Comparison of ENCODE assay signal across 31 mouse cellular contexts in the genomic region with DNA sequence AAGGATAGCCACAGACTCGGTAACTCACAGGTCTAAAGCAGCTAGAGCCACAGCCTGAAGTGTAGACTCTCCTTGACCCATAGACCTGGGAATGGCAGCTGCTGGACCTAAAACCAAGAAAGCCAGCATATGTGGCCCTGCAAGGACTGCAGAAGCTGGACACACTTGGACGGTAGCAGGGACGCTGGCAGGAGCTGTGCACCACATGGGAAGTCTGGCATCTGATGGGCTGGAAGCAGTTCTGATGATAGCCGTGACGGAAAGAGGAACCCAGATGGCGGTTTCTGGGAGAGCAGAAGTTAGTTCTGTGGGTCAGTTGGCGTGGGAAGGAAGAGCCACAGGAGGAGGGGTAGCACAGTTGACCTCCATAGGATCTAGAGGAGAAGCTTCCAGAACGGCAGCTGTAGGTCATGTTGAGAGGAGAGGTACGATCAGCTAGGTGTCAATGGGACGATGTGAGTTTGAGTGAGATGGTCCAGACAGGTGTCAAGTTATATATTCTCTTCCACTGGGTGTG. TPM values are rescaled to one million over a fixed set of nuclear protein-coding genes. Genes with fewer than 3 reads are reported as not detected.
DNase-seq lines count a peak whose midpoint lies in the region; ATAC-seq lines count a peak whose summit lies in the region.
"Had no signal": no experiment of that assay in that cellular context is flagged by ENCODE, and none has a peak within 500 bp of the region (broad histone marks: within the 10 kb centered on the region; RNA-seq: fewer than 3 reads in every experiment).

A gene (minus strand): TSS at position 467 of the 517 bp plus-strand sequence.

- no peaks in the 10 kb centered on the region for H3K9me3 ChIP-seq in forebrain, embryonic 13.5 days (replicated peaks)
- H3K9me3 ChIP-seq: embryonic facial prominence, embryonic 12.5 days; hindbrain, embryonic 13.5 days; liver, embryonic 13.5 days; midbrain, embryonic 15.5 days had no signal

- DNase-seq in cerebellum, adult 18-20 months: peak; percentile 3 to 7
- DNase-seq in cerebellum, adult 8-10 months: no peak
- DNase-seq in left cerebral cortex, postnatal 4 days: peak; percentile 74
- no peak for DNase-seq in left cerebral cortex, postnatal 25 days (ENCODE audit: low spot score in 2 of 2)
- DNase-seq in cerebellum, postnatal 36 days: peak; percentile 17 to 22
- DNase-seq in kidney, adult 9 months: no peak
- DNase-seq: adrenal gland, postnatal 14 days; kidney, adult 2 months; kidney, postnatal 10 days; layer of hippocampus, postnatal 36 days; liver, embryonic 13.5 days; lung, embryonic 14.5 days; lung, postnatal 36 days; right cerebral cortex, adult 18-20 months; right cerebral cortex, postnatal 4 days; thymus, postnatal 36 days had no signal

- intact Hi-C loops in left cerebral cortex, postnatal 4 days (cut with DNase I): no loop called here
- intact Hi-C loops in left cerebral cortex, postnatal 25 days (cut with DNase I): no loop called here

- no peak within 1 kb of the TSS for H3K9ac ChIP-seq in forebrain, embryonic 13.5 days
- H3K9ac ChIP-seq: embryonic facial prominence, embryonic 12.5 days; hindbrain, embryonic 13.5 days; liver, embryonic 13.5 days; lung, embryonic 14.5 days; midbrain, embryonic 15.5 days had no signal

- no peak within 1 kb of the TSS for H3K27ac ChIP-seq in forebrain, embryonic 13.5 days
- H3K27ac ChIP-seq: embryonic facial prominence, embryonic 12.5 days; hindbrain, embryonic 13.5 days; liver, embryonic 13.5 days; midbrain, embryonic 15.5 days had no signal

- no peaks in the 10 kb centered on the region for H3K27me3 ChIP-seq in forebrain, embryonic 13.5 days
- H3K27me3 ChIP-seq: embryonic facial prominence, embryonic 12.5 days; hindbrain, embryonic 13.5 days; liver, embryonic 13.5 days; midbrain, embryonic 15.5 days had no signal

- H3K4me1 ChIP-seq in forebrain, embryonic 13.5 days: no peaks in the 10 kb centered on the region
- H3K4me1 ChIP-seq: embryonic facial prominence, embryonic 12.5 days; hindbrain, embryonic 13.5 days; liver, embryonic 13.5 days; midbrain, embryonic 15.5 days had no signal

- H3K36me3 ChIP-seq in forebrain, embryonic 13.5 days (ENCODE audit: poor library complexity, severe bottlenecking): no peaks in the 10 kb centered on the region
- H3K36me3 ChIP-seq: embryonic facial prominence, embryonic 12.5 days; hindbrain, embryonic 13.5 days; liver, embryonic 13.5 days; midbrain, embryonic 15.5 days had no signal

- ATAC-seq in forebrain, embryonic 13.5 days: no peak
- ATAC-seq: midbrain, embryonic 15.5 days had no signal

- no peak within 1 kb of the TSS for H3K4me3 ChIP-seq in forebrain, embryonic 13.5 days
- H3K4me3 ChIP-seq: embryonic facial prominence, embryonic 12.5 days; hindbrain, embryonic 13.5 days; liver, embryonic 13.5 days; midbrain, embryonic 15.5 days had no signal

- H3K4me2 ChIP-seq in forebrain, embryonic 13.5 days: no peak within 1 kb of the TSS
- H3K4me2 ChIP-seq: embryonic facial prominence, embryonic 12.5 days; hindbrain, embryonic 13.5 days; liver, embryonic 13.5 days; lung, embryonic 14.5 days; midbrain, embryonic 15.5 days had no signal

- WGBS in forebrain, embryonic 13.5 days: 96% methylated on average over 10 of the region's 10 CpGs

RNA-seq across cellular contexts. Expression of the gene that starts here (rescaled TPM):
- total RNA-seq in left cerebral cortex, postnatal 4 days (2021): not detected
- not detected for total RNA-seq in left cerebral cortex, postnatal 25 days (2021)
- polyA plus RNA-seq in forebrain, embryonic 13.5 days (2015; fragmentation: Nextera tagmentation; extraction: Ambion mirVana): not detected in 2 replicates
- total RNA-seq: adrenal gland, postnatal 14 days; gastrocnemius, adult 8-10 months; heart, adult 8-10 months; heart, postnatal 25 days; layer of hippocampus, adult 18-20 months; layer of hippocampus, postnatal 36 days; left cerebral cortex, postnatal 14 days had no signal
- polyA plus RNA-seq: embryonic facial prominence, embryonic 12.5 days; forebrain, embryonic 11.5 days; heart, embryonic 14.5 days; hindbrain, embryonic 13.5 days; intestine, embryonic 14.5 days; kidney, adult 2 months; limb, embryonic 14.5 days; liver, embryonic 13.5 days; lung, embryonic 14.5 days; midbrain, embryonic 15.5 days; neural tube, embryonic 14.5 days; stomach, embryonic 14.5 days had no signal

Comparison
In these comparisons a context has a peak if more than half of its experiments do, and no peak if none do; other contexts are left out.
1. DNase-seq: peak in cerebellum, adult 18-20 months (2 of 2) and cerebellum, postnatal 36 days (2 of 2); none in cerebellum, adult 8-10 months (single experiment), left cerebral cortex, postnatal 25 days (0 of 2) and kidney, adult 9 months (single experiment).
2. Peak in DNase-seq in left cerebral cortex, postnatal 4 days; RNA of the gene not detected or under 1 TPM.